Mouse (Mus musculus): ENCODE data around the gene Eif3k. TPM values are rescaled to one million over a fixed set of nuclear protein-coding genes. Genes with fewer than 3 reads are reported as not detected.

Gene Eif3k
- total and polyA plus RNA-seq, 3 experiments: 545 to 671 TPM; not detected in 1

DNA sequence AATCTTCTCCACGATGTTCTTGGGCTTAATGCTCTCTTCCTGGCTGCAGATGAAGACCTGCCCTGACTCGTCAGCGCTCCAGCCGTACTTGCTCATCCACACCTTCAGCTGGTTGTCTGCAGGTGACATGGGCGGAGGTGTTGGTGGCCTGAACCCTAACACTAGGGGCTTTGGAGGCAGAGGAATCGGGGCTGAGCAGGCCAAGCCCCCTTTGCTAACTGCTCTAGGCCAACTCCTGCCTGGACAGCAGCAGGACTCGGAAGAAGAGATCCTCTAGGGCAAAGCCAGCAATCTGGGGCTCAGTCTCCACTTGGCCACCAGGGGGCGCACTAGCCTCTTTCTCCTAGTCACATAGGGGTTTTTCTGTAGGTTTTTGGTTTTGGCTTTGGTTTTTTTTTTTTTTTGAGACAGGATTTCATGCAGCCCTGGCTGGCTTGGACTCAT, 9.1 kb downstream of the Eif3k start:
- no peaks in the 10 kb centered on the region for H3K27me3 ChIP-seq (ENCODE audit: control insufficient read depth in 1 of 2, insufficient read depth in 2 of 2, low read length in 2 of 2)
- peak; percentile 83 for DNase-seq (ENCODE audit: low read depth, low spot score)
- 0 out of 2 replicates have a peak, but pooled peaks cover 2% of the 10 kb centered on the region for H3K79me2 ChIP-seq (ENCODE audit: control insufficient read depth, insufficient read depth, low read length, poor library complexity)
- no peak overlapping the region for H3K4me3 ChIP-seq (ENCODE audit: control insufficient read depth in 1 of 2, insufficient read depth in 1 of 2, low read depth in 2 of 2, low read length in 2 of 2)
- no peaks in the 10 kb centered on the region for H3K4me1 ChIP-seq (ENCODE audit: control insufficient read depth in 1 of 2, insufficient read depth in 2 of 2, low read length in 2 of 2)
- no peaks in the 10 kb centered on the region for H3K9me3 ChIP-seq (replicated peaks; ENCODE audit: insufficient read depth, low read length)
- H3K27ac ChIP-seq (ENCODE audit: control insufficient read depth, low read depth, low read length): no peak overlapping the region
- TF ChIP-seq ZNF384 (IDR thresholded peaks at IDR 0.05; ENCODE audit: low read depth, low read length) (peak; percentile 91), MAX (IDR thresholded peaks at IDR 0.05; ENCODE audit: low read length) (no peak), CTCF (IDR thresholded peaks at IDR 0.05 in 2 of 3, conservative IDR thresholded peaks at IDR 0.05 in 1 of 3; ENCODE audit: control insufficient read depth in 1 of 3, insufficient read depth in 1 of 3, low read depth in 2 of 3, low read length in 3 of 3, poor library complexity in 1 of 3, severe bottlenecking in 1 of 3) (peak; percentile 77 to 92 (median 83)), POLR2AphosphoS2 (IDR thresholded peaks at IDR 0.05; ENCODE audit: low read length) (no peak), SMC3 (IDR thresholded peaks at IDR 0.05; ENCODE audit: low read depth, low read length) (peak; percentile 71), RAD21 (IDR thresholded peaks at IDR 0.05; ENCODE audit: low read depth, low read length) (peak; percentile 44)
- H3K36me3 ChIP-seq (ENCODE audit: control insufficient read depth in 1 of 2, insufficient read depth in 2 of 2, low read length in 2 of 2): peaks cover 0 to 3% of the 10 kb centered on the region in 2 experiments; a peak in 3 of 4 replicates
- H3K9ac ChIP-seq (ENCODE audit: control insufficient read depth, low read depth, low read length, poor library complexity, severe bottlenecking): no peak overlapping the region

DNA sequence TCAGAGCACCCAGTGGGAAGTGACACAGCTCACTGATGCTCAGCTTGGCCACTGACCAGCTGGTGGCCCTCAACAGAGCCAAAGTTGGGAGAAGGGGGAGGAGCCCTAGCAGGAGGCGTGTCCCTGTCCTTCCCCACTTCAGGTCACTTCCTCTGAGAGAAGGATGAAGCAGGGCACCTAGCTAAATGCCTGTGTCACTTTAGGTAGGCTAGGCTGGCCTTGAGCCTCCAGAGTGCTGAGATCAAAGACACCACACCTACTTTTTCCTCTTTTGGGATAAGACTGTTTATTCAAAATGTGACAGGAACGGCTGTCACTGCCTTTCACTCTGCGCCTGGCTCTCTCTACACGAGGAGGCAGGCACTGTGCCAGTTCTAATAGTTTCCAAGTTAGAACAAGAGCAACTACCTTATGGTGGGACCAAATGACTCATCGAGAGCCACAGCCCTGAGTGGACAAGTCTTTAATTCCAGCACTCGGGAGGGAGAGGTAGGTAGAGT, 9.8 kb downstream of the Eif3k start:
- no peaks in the 10 kb centered on the region for H3K9me3 ChIP-seq (replicated peaks; ENCODE audit: insufficient read depth, low read length)
- H3K4me3 ChIP-seq (ENCODE audit: control insufficient read depth in 1 of 2, insufficient read depth in 1 of 2, low read depth in 2 of 2, low read length in 2 of 2): no peak overlapping the region
- DNase-seq (ENCODE audit: low read depth, low spot score): no peak
- no peaks in the 10 kb centered on the region for H3K27me3 ChIP-seq (ENCODE audit: control insufficient read depth in 1 of 2, insufficient read depth in 2 of 2, low read length in 2 of 2)
- no peak for TF ChIP-seq MAFK (IDR thresholded peaks at IDR 0.05; ENCODE audit: borderline replicate concordance, low read depth, low read length)
- no peak for TF ChIP-seq TBP (IDR thresholded peaks at IDR 0.05; ENCODE audit: low read depth, low read length)
- no peak for TF ChIP-seq USF1 (IDR thresholded peaks at IDR 0.05; ENCODE audit: low read depth, low read length)
- TF ChIP-seq CTCF (IDR thresholded peaks at IDR 0.05 in 2 of 3, conservative IDR thresholded peaks at IDR 0.05 in 1 of 3; ENCODE audit: control insufficient read depth in 1 of 3, insufficient read depth in 1 of 3, low read depth in 2 of 3, low read length in 3 of 3, poor library complexity in 1 of 3, severe bottlenecking in 1 of 3): no peak
- TF ChIP-seq ZC3H11A (IDR thresholded peaks at IDR 0.05; ENCODE audit: low read depth, low read length): no peak
- TF ChIP-seq EP300 (IDR thresholded peaks at IDR 0.05; ENCODE audit: low read depth in 1 of 2, low read length in 2 of 2): no peak
- no peak for TF ChIP-seq TAL1 (IDR thresholded peaks at IDR 0.05; ENCODE audit: low read length)
- peaks cover 0 to 3% of the 10 kb centered on the region in 2 experiments; a peak in 3 of 4 replicates for H3K36me3 ChIP-seq (ENCODE audit: control insufficient read depth in 1 of 2, insufficient read depth in 2 of 2, low read length in 2 of 2)
- no peaks in the 10 kb centered on the region for H3K4me1 ChIP-seq (ENCODE audit: control insufficient read depth in 1 of 2, insufficient read depth in 2 of 2, low read length in 2 of 2)
- H3K9ac ChIP-seq (ENCODE audit: control insufficient read depth, low read depth, low read length, poor library complexity, severe bottlenecking): no peak overlapping the region
- no peak overlapping the region for H3K27ac ChIP-seq (ENCODE audit: control insufficient read depth, low read depth, low read length)
- no peaks in the 10 kb centered on the region for H3K79me2 ChIP-seq (ENCODE audit: control insufficient read depth, insufficient read depth, low read length, poor library complexity)

DNA sequence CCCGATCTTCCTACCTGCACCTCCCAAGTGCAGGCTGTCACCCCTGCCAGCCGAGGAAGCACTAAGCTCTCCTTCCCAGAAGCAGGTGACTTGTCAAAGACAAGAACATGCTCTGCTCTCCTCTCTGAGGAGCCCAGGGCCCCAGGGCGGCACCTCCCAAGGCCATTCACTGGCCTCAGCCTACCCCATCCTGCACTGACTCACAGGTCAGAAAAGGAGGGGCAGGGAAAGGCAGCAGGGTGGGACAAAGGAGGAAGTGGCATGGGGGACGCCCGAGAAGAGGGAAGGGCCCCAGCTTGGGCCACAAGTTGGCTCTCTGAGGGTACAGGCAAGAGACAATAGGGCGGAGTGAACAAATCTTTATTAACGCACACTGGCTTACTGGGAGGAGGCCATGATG, 10.6 kb downstream of the Eif3k start:
- H3K27ac ChIP-seq (ENCODE audit: control insufficient read depth, low read depth, low read length): no peak overlapping the region
- no peaks in the 10 kb centered on the region for H3K27me3 ChIP-seq (ENCODE audit: control insufficient read depth in 1 of 2, insufficient read depth in 2 of 2, low read length in 2 of 2)
- no peak for TF ChIP-seq BHLHE40 (IDR thresholded peaks at IDR 0.05; ENCODE audit: borderline replicate concordance, low read depth, low read length)
- no peak for TF ChIP-seq ELF1 (IDR thresholded peaks at IDR 0.05; ENCODE audit: low read depth, low read length)
- no peak for TF ChIP-seq RCOR1 (IDR thresholded peaks at IDR 0.05; ENCODE audit: low read depth, low read length)
- TF ChIP-seq NELFE (IDR thresholded peaks at IDR 0.05; ENCODE audit: low read depth, low read length): no peak
- no peak for TF ChIP-seq MYB (IDR thresholded peaks at IDR 0.05; ENCODE audit: low read depth, low read length)
- no peak for TF ChIP-seq SMC3 (IDR thresholded peaks at IDR 0.05; ENCODE audit: low read depth, low read length)
- TF ChIP-seq TCF12 (IDR thresholded peaks at IDR 0.05; ENCODE audit: low read depth, low read length): no peak
- TF ChIP-seq POLR2A (IDR thresholded peaks at IDR 0.05; ENCODE audit: control insufficient read depth in 1 of 2, insufficient read depth in 1 of 2, low read depth in 1 of 2, low read length in 2 of 2, poor library complexity in 1 of 2): no peak
- TF ChIP-seq TAL1 (IDR thresholded peaks at IDR 0.05; ENCODE audit: low read length): no peak
- no peak for TF ChIP-seq E2F4 (IDR thresholded peaks at IDR 0.05; ENCODE audit: borderline replicate concordance, low read depth, low read length)
- no peak for TF ChIP-seq SIN3A (IDR thresholded peaks at IDR 0.05; ENCODE audit: low read length)
- no peak for TF ChIP-seq TBP (IDR thresholded peaks at IDR 0.05; ENCODE audit: low read depth, low read length)
- TF ChIP-seq RAD21 (IDR thresholded peaks at IDR 0.05; ENCODE audit: low read depth, low read length): no peak
- no peak for TF ChIP-seq USF1 (IDR thresholded peaks at IDR 0.05; ENCODE audit: low read depth, low read length)
- TF ChIP-seq CTCF (IDR thresholded peaks at IDR 0.05 in 2 of 3, conservative IDR thresholded peaks at IDR 0.05 in 1 of 3; ENCODE audit: control insufficient read depth in 1 of 3, insufficient read depth in 1 of 3, low read depth in 2 of 3, low read length in 3 of 3, poor library complexity in 1 of 3, severe bottlenecking in 1 of 3): no peak
- no peak for TF ChIP-seq NRF1 (IDR thresholded peaks at IDR 0.05; ENCODE audit: insufficient read depth, low read depth, low read length, poor library complexity, severe bottlenecking)
- no peak for TF ChIP-seq POLR2AphosphoS2 (IDR thresholded peaks at IDR 0.05; ENCODE audit: low read length)
- H3K9me3 ChIP-seq (replicated peaks; ENCODE audit: insufficient read depth, low read length): no peaks in the 10 kb centered on the region
- H3K79me2 ChIP-seq (ENCODE audit: control insufficient read depth, insufficient read depth, low read length, poor library complexity): no peaks in the 10 kb centered on the region
- H3K9ac ChIP-seq (ENCODE audit: control insufficient read depth, low read depth, low read length, poor library complexity, severe bottlenecking): no peak overlapping the region
- no peak for DNase-seq (ENCODE audit: low read depth, low spot score)
- peaks cover 0 to 3% of the 10 kb centered on the region in 2 experiments; a peak in 3 of 4 replicates for H3K36me3 ChIP-seq (ENCODE audit: control insufficient read depth in 1 of 2, insufficient read depth in 2 of 2, low read length in 2 of 2)
- H3K4me1 ChIP-seq (ENCODE audit: control insufficient read depth in 1 of 2, insufficient read depth in 2 of 2, low read length in 2 of 2): no peaks in the 10 kb centered on the region
- H3K4me3 ChIP-seq (ENCODE audit: control insufficient read depth in 1 of 2, insufficient read depth in 1 of 2, low read depth in 2 of 2, low read length in 2 of 2): no peak overlapping the region

All from MEL (cell line).